Mouse (Mus musculus) erythroblast, embryonic 14.5 days (primary cell): Measurements from ENCODE around the gene Lmo3.

Experiments used
- GATA1 ChIP-seq: IDR thresholded peaks from 2 replicates; pipeline ENCODE4 v1.6.1; 2012; ENCODE audit warnings: low read length, inconsistent platforms, mixed read lengths
- TAL1 ChIP-seq: IDR thresholded peaks from 3 replicates; pipeline ENCODE4 v1.6.1; 2012; ENCODE audit warnings: low read length, inconsistent platforms, mixed read lengths

- TF ChIP-seq GATA1 (no peak), TAL1 (no peak)
Measured at GRCm38 (mm10) chr6:138482834-138483233, 98.9 kb downstream of the Lmo3 start.
